Mouse (Mus musculus): ENCODE results near the gene Prr36.

The Prr36 gene

GRCm38 (mm10) chr8:4239193-4239890 is 22.1 kb upstream of the Prr36 start:
- peak; percentile 63 for DNase-seq

DNA sequence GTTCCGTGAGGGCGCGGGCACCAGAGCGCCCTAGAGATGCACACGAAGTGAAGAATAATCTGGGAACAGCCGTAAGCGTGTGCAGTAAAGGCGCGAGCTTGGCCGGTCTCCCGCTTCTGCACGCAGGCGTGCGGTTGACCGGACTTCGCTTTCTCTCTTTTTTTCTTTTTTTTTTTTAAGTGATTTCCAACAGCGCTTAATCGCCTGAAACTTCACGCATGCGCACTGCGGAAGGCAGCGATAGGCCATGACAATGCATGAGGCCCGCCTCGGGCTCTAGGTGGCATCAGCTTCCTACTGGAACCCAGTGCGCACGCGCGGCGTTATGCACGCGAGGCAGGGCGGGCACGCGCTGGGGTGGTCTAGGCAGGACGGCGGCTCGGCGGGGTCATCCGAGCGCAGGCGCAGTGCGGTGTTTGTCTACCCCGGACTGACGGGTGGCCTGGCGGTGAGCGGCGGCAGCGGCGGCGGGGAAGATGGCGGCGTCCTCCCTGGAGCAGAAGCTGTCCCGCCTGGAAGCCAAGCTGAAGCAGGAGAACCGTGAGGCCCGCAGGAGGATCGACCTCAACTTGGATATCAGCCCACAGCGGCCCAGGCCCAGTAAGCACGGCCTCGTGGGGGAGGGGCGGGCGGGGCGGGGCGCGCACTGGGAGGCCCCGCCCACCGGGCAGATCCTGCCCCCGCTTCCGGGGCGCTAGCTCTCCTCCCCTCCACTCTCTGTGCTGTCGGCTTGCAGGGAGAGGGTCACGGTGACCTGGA is 21.4 kb upstream of the Prr36 start, which contains the start of the genes Map2k7 and Gm49320:
Gene Map2k7 (plus strand): TSS at position 307 of the 759 bp plus-strand sequence.
Gene Gm49320 (plus strand): TSS at position 432 of the 759 bp plus-strand sequence.
- peak; percentile 100 for DNase-seq

DNA sequence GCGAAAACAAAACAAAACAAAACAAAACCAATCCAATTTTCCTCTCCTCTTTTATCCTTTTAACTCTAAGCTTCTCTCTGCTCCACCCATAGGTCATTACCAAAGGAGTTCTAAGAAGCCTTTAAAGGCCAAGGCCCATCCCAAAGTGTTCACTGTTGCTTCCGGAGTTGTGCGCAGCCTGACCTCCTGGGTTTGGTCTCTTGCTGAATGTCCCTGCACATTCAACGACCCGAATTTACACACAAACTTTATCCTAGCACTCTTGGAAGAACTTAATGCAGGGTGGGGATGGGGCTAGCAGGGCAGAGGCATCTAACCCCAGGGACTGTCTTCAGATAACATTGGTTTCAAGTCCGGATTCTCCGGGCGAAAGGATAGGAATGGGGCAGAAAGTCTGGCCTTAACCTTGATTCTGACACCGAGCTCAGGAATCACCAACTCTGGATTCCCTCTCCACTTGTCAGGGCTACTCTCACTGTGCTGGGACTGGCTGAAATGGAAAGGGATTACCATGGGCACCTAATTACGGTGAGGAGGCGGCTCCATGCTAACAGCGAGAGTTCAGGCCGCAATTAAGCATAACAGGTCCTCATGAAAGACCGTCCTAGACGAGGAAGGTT is 20.7 kb upstream of the Prr36 start:
- no peak for DNase-seq

GRCm38 (mm10) chr8:4230612-4231351 is 13.5 kb upstream of the Prr36 start:
- DNase-seq = no peak

DNA sequence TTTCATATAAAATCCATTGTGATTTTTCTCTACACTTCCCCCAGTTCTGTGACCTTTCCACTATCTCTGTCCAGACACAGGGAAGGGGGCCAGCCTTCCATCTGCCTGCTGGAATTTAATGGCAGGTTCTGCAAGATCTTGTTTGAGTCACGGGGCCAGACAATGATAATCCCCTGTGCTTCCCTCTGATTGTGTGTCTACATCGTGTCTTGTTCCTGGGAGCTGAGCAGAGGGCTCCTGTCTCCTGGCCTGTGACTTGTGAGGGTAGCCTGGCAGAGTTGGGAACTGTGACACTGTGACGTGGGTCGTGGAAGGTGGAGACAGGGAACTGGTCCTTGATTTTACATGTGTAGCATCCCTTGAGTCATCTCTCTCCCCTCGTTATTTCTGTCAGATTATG is 12.5 kb upstream of the Prr36 start:
- no peak for DNase-seq

DNA sequence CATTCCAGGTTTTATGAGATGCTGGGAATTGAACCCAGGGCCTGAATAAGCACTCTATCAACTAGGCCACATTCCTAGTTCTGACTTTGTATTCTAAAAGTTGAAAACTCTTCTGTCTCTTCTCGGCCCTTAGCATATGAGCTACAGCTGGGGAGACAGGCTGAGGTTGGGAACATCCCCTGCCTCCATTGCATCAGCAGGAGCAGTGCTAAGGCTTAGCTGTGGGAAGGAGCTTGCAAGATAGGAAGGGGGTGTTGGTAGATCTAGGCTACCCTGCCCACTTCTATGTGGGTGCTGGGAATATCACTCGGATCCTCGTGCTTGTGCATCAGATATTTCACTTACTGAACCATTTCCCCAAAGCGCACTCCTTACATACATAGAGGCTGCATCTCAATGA is 10.7 kb upstream of the Prr36 start:
- no peak for DNase-seq

DNA sequence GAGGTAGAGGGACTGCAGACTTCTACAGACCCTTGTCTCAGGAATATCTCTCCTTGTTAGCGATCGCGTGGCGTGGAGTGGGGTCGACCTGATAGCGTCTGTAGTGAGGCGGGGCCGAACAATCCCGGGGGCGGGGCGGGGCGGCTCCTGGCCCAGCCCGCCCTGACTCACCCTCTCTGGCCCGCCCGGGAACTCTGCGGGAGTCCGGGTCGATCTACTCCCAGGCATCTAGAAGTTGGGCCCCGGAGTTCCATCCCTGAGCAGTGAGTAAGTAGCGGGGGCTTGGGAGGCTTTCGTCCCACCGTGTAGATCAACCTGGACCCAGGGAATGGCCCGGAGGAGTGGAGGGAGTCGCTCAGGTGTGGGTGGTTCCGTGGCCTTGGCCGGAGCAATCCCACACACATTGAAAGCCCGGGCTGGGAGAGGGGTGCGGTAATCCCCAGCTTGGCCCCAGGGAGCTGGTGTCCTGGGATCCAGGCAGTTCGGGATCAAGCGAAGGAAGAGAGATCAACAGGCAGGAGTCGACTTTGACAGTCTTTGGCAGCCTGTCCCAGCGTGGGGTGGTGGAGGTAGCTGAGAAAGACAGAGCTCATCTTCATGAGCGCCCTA is 9.6 kb upstream of the Prr36 start, which contains the start of gene Lrrc8e:
Gene Lrrc8e (plus strand): TSS at position 89 of the 609 bp plus-strand sequence.
- DNase-seq = no peak

DNA sequence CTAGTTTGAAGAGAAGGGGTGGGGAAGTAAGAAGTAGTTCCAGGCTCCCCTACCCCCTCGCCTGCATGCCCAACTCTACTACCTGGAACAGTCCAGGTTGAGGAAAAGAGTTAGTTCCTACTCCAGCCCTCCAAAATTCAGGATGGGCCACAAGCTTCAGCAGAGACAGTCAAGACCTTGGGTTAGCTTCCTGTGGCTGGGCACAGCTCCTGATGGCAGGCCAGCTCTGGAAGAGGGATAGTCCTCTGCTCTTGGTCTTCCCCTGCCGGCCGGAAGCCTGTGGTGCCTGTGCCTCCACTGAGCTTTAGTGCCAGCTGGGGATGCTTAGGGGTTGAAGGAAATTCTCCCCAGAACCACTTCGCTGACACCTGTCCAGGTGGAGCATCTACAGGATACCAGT is 9.1 kb upstream of the Prr36 start:
- no peak for DNase-seq

DNA sequence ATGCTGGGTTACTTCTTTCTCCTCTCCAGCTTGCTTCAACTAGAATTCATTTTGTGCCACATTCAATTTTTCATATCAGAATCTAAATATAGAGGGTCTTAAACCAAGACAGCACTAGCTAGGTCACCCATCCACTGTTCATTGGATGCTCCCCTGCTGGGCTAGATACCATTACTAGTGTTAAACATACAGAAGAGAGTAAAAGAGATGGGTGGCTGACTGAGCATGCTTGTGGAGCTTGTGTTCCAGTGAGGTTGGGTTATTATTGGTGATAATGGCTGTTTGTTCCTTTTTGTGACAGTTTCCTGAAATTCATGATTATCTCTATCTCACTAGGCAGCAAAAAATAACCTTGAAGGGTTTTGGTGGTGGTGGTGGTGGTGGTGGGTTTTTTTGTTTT is 4.8 kb upstream of the Prr36 start:
- no peak for DNase-seq

DNA sequence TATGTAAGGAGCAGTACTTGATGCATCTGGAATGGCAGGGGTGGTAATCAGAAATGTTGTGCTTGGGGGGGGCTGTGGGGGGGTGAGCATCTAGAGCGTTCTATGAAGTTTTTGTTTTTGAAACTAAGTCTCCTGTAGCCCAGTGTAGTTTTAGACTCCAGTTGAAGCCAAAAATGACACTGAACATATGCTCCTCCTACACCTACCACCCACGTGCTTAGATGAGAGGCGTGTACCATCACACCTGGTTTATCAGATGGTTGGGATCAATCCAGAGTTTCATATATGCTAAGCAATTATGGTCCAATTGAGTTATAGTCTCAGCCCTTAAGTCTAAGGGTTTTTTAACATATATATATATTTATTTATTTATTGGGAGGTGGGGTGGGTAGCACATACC is 2.4 kb upstream of the Prr36 start:
- DNase-seq = no peak

- no peak for DNase-seq
Measured at GRCm38 (mm10) chr8:4216296-4216695, 963 bp downstream of the Prr36 start.

DNA sequence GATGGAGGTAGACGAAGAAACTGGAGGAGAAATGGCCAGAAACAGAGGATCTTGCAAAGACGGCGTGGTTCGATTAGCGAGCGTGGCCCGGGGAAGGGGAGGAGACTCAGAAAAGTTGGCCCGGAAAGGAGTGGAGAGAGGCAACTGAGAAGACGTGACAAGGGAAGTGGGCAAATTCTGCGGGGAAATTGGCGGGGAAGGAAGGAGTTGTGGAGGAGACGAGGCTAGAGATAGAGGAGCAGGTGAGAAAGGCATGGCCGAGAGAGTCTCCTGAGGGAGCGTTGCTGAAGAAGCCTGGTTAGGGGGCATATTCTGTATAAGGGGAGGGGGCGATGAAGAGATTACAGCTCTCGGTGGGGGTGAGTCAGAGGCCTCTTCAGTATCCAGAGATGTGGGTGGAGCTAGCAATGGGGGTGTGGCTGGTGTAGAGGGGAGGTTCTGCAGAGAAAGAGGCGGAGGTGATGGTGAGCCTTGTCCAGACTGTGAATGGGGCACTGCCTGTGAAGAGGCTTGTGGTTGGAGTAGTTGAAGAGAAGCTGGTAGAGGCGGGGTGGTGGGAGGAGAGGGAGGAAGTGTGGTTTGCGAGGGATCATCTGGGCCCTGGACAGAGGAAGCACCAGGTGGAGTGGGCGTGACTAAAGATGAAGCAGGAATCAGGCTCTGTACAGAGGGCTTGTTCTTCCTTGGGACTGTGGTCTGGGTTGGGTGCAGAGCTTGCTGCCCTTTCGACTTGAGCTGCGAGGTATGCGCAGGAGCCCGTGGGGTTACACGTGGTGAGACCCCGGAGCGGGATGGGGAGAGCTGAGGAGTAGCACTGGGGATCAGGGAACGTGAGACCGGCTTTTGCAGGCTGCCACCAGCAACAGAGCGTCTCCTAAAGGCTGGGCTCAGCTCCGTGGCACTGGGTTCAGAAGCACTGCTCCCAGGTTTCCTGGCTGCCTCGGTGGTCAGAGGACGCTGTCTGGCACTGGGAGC is 3.0 kb downstream of the Prr36 start:
- DNase-seq = no peak

- DNase-seq = no peak
Measured at GRCm38 (mm10) chr8:4213210-4214005, 3.9 kb downstream of the Prr36 start.

DNA sequence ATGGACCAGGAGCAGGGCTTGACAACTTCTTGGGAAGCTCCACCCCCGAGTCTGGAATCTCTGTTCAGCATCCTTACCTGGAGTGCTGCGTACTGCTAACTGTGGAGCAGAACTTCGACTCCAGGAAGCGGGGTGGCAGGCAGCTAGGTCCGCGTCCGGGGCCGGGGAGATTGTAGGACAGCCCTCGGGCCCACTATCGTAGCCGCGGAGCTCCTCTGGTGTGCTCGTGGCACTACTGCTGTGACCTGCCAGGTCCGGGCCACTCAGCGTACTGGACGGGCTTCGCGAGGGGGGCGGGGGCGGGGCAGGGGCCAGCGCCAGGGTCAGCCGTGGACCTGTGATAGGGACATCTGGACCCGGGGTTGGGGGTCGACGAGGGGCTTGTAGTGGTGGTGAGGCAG is 4.5 kb downstream of the Prr36 start:
- DNase-seq = no peak

GRCm38 (mm10) chr8:4211097-4211496 is 6.2 kb downstream of the Prr36 start:
- no peak for DNase-seq

DNA sequence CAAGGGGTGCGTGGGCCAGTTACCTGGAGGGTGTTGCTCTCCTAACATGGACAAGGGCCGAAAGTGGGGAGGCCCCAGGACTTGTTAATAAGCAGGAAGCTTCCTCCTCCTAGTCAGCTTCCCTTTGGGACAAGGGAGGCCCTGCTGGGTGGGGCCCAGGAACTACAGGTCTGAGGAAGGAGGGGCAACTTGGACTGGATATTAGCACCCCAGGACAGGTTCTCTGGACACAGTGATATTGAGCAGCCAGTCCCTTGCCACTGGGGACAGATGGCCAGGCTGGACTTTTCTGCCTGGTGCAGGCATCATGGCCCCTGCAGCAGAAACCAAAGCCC is 10.3 kb downstream of the Prr36 start:
- no peak for DNase-seq

GRCm38 (mm10) chr8:4206182-4207015 is 10.9 kb downstream of the Prr36 start:
- DNase-seq = no peak

DNA sequence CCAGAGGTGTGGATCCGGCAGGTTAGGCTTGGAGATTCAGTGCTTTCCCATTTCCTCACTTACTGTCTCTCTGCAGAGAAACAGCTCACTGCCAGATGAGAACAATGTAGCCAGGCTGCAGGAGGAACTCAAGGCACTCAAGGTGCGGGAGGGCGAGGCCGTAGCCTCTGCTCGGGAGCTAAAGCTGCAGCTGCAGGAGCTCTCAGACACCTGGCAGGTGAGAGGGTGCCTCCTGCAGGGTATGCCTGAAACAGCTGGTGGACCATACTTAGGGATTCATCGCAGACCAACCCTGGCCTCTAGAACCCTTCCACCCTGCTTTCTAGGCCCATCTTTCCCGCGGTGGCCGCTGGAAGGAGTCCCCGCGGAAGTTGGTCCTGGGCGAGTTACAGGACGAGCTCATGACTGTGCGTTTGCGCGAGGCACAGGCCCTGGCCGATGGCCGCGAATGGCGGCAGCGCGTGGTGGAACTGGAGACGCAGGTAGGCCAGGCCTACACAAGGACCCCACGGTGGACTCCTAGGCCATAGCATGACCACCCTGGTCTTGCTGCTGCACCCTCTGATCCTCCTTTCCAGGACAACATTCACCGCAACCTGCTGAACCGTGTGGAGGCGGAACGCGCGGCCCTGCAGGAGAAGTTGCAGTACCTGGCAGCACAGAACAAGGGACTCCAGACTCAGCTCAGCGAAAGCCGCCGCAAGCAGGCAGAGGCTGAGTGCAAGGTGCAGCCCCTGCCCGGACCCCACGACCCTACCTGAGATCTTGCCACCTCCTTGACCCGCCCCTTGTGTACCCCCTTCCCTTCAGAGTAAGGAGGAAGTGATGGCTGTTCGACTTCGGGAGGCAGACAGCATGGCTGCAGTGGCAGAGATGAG is 11.8 kb downstream of the Prr36 start:
- DNase-seq = no peak

GRCm38 (mm10) chr8:4201321-4201720 is 15.9 kb downstream of the Prr36 start:
- DNase-seq = no peak

Measured in cerebellum, adult 9-10 months (tissue).